Mouse (Mus musculus) pancreas, adult 10 weeks (tissue): Measurements from ENCODE around the gene 1700011M02Rik. TPM values are rescaled to one million over a fixed set of nuclear protein-coding genes. Genes with fewer than 3 reads are reported as not detected.

ENCODE experiments used
- polyA plus RNA-seq: library from polyadenylated mRNA; stranded (reverse); fragments of 350-450 nt; fragmentation: Illumina TruSeq; extraction: RNeasy Lipid Tissue Mini Kit (QIAGEN cat#74804); gene quantifications from one replicate; pipeline ENCODE4 v1.2.3, GENCODE M21; 2015; ENCODE audit warnings: low read depth, low replicate concordance; ENCODE audit not compliant: insufficient read depth

1700011M02Rik gene
- not detected for polyA plus RNA-seq

GRCm38 (mm10) chrX:102908587-102908986 lies at the start of gene 1700011M02Rik, which contains the start of gene Dmrtc1a:
1700011M02Rik (plus strand) TSS chrX:102908905.
Dmrtc1a (minus strand) TSS chrX:102908687.

GRCm38 (mm10) chrX:102867871-102868270 lies 40.8 kb upstream of the 1700011M02Rik start, which contains the start of gene 1700031F05Rik:
1700031F05Rik (minus strand) TSS chrX:102867971.

GRCm38 (mm10) chrX:102928072-102928471 lies 19.4 kb downstream of the 1700011M02Rik start, which contains the start of gene 1700018G05Rik:
1700018G05Rik (plus strand) TSS chrX:102928372.

Other genes starting within 250 kb of the 1700011M02Rik start
- not detected for gene Gm3880, start 221.9 kb upstream of the 1700011M02Rik start, polyA plus RNA-seq
- not detected for gene Gm9112, start 201.3 kb upstream of the 1700011M02Rik start, polyA plus RNA-seq
- not detected for gene Dmrtc1b, start 201.0 kb upstream of the 1700011M02Rik start, polyA plus RNA-seq
- not detected for gene Dmrtc1c1, start 105.9 kb upstream of the 1700011M02Rik start, polyA plus RNA-seq
- gene Dmrtc1c2, start 54.3 kb upstream of the 1700011M02Rik start, polyA plus RNA-seq, result not detected
- not detected for gene 1700031F05Rik, start 40.9 kb upstream of the 1700011M02Rik start, polyA plus RNA-seq
- not detected for gene Dmrtc1a, start 218 bp upstream of the 1700011M02Rik start, polyA plus RNA-seq
- gene 1700018G05Rik, start 19.5 kb downstream of the 1700011M02Rik start, polyA plus RNA-seq, result not detected